Mouse (Mus musculus): ENCODE measurements around the gene Ntng2.
A peak's percentile ranks its signal among the peaks of the same experiment; 100 is the strongest.

Gene Ntng2

GRCm38 (mm10) chr2:29235026-29235425, 17.8 kb downstream of the Ntng2 start:
- DNase-seq, result no peak

GRCm38 (mm10) chr2:29234002-29234401, 18.8 kb downstream of the Ntng2 start:
- DNase-seq, result no peak

- DNase-seq, result no peak
These were observed 22.5 kb downstream of the Ntng2 start for GRCm38 (mm10) chr2:29230191-29230835.

GRCm38 (mm10) chr2:29226671-29227070, 26.1 kb downstream of the Ntng2 start:
- DNase-seq, result no peak

- DNase-seq, result peak in 1 of 2 experiments; percentile 46
These were observed 29.1 kb downstream of the Ntng2 start for GRCm38 (mm10) chr2:29223591-29224262.

GRCm38 (mm10) chr2:29222302-29222701, 30.5 kb downstream of the Ntng2 start:
- DNase-seq, result no peak

GRCm38 (mm10) chr2:29218831-29219230, 34.0 kb downstream of the Ntng2 start:
- no peak for DNase-seq

GRCm38 (mm10) chr2:29217897-29218296, 34.9 kb downstream of the Ntng2 start:
- DNase-seq, result peak; percentile 98

- DNase-seq, result peak in 1 of 2 experiments; percentile 38
These were observed 35.8 kb downstream of the Ntng2 start for GRCm38 (mm10) chr2:29217042-29217441.

GRCm38 (mm10) chr2:29216286-29217012, 36.4 kb downstream of the Ntng2 start:
- peak; percentile 82 to 84 for DNase-seq

GRCm38 (mm10) chr2:29206156-29206555, 46.6 kb downstream of the Ntng2 start:
- no peak for DNase-seq

- no peak for DNase-seq
These were observed 51.4 kb downstream of the Ntng2 start for GRCm38 (mm10) chr2:29201223-29201955.

GRCm38 (mm10) chr2:29199909-29200308, 52.9 kb downstream of the Ntng2 start:
- peak; percentile 61 to 71 for DNase-seq

- DNase-seq, result no peak
These were observed 54.4 kb downstream of the Ntng2 start for GRCm38 (mm10) chr2:29198446-29198845.

- DNase-seq, result no peak
These were observed 56.0 kb downstream of the Ntng2 start for GRCm38 (mm10) chr2:29196844-29197243.

- DNase-seq, result peak; percentile 86 to 95
These were observed 58.0 kb downstream of the Ntng2 start for GRCm38 (mm10) chr2:29194547-29195463.

- DNase-seq, result peak; percentile 41 to 46
These were observed 58.8 kb downstream of the Ntng2 start for GRCm38 (mm10) chr2:29193819-29194546.

GRCm38 (mm10) chr2:29192629-29193278, 60.1 kb downstream of the Ntng2 start:
- DNase-seq, result peak in 1 of 2 experiments; percentile 26

GRCm38 (mm10) chr2:29191216-29192215, 61.3 kb downstream of the Ntng2 start:
- no peak for DNase-seq
